In genomic region chr1:81250068-81250467, GRCm38 (mm10) we compare ENCODE assay signal across 26 mouse cellular contexts.
DNase-seq lines count a peak whose midpoint lies in the region; ATAC-seq and TF ChIP-seq lines count a peak whose summit lies in the region.
"Had no signal": no experiment of that assay in that cellular context is flagged by ENCODE, and none has a peak within 500 bp of the region (broad histone marks: within the 10 kb centered on the region; RNA-seq: fewer than 3 reads in every experiment).

No protein-coding gene starts in this region.

- in situ Hi-C loops in CH12.LX (cut with MboI; ENCODE audit: low pct_ligation_motif_present, low pct_unique_long_range_greater_than_20kb, low sequenced_read_pairs): loop anchor here (25.0 kb wide), 1 partner anchor 413 kb away; no protein-coding TSS in a partner anchor

- H3ac ChIP-seq in C2C12 (ENCODE audit: control insufficient read depth, insufficient read length, low read depth): no peak overlapping the region

- peaks cover 5 to 11% of the 10 kb centered on the region in 2 experiments; a peak in 3 of 4 replicates for H3K4me1 ChIP-seq in CH12.LX (ENCODE audit: control insufficient read depth in 1 of 2, insufficient read depth in 2 of 2)
- H3K4me1 ChIP-seq in liver, postnatal 0 days (ENCODE audit: insufficient read depth): no peaks in the 10 kb centered on the region
- H3K4me1 ChIP-seq: embryonic facial prominence, embryonic 13.5 days; embryonic facial prominence, embryonic 15.5 days had no signal

- TF ChIP-seq EP300 in CH12.LX (IDR thresholded peaks at IDR 0.05; ENCODE audit: low read length): peak; percentile 71
- TF ChIP-seq EP300 in liver, postnatal 0 days (IDR thresholded peaks at IDR 0.05; ENCODE audit: low read depth): no peak

- no peak overlapping the region for H3K27ac ChIP-seq in CH12.LX (ENCODE audit: insufficient read depth, low read depth)
- H3K27ac ChIP-seq in liver, postnatal 0 days (ENCODE audit: low read depth): no peak overlapping the region
- H3K27ac ChIP-seq: embryonic facial prominence, embryonic 13.5 days; embryonic facial prominence, embryonic 15.5 days; forebrain, embryonic 10.5 days; forebrain, embryonic 12.5 days had no signal

- H3K36me3 ChIP-seq in C2C12 (ENCODE audit: control insufficient read depth, insufficient read depth) (no peaks in the 10 kb centered on the region), CH12.LX (replicated peaks in 1 of 2; ENCODE audit: control insufficient read depth in 1 of 2, insufficient read depth in 1 of 2, low read length in 1 of 2) (no peaks in the 10 kb centered on the region)
- no peaks in the 10 kb centered on the region for H3K36me3 ChIP-seq in liver, postnatal 0 days (replicated peaks; ENCODE audit: insufficient read depth, low read length)
- H3K36me3 ChIP-seq: embryonic facial prominence, embryonic 13.5 days; embryonic facial prominence, embryonic 15.5 days; forebrain, embryonic 10.5 days; forebrain, embryonic 12.5 days had no signal

- H3K4me2 ChIP-seq in CH12.LX (ENCODE audit: insufficient read depth, low read depth, poor library complexity, severe bottlenecking): peak overlapping the region; percentile 24; the same call in 1 of the 2 replicates
- no peak overlapping the region for H3K4me2 ChIP-seq in liver, postnatal 0 days (ENCODE audit: low read depth, low read length)
- H3K4me2 ChIP-seq: embryonic facial prominence, embryonic 13.5 days; embryonic facial prominence, embryonic 15.5 days; forebrain, embryonic 12.5 days had no signal

- WGBS in liver, postnatal 0 days (ENCODE audit: insufficient replicate concordance): 82% methylated on average over 11 of the region's 11 CpGs

- dilution Hi-C loops in CH12.LX (cut with MboI; ENCODE audit: extremely low pct_ligation_motif_present, extremely low pct_unique_long_range_greater_than_20kb, low sequenced_read_pairs): no loop called here

- intact Hi-C loops in heart, postnatal 25 days (cut with DNase I): no loop called here

- no peaks in the 10 kb centered on the region for H3K27me3 ChIP-seq in C2C12 (ENCODE audit: control insufficient read depth, insufficient read depth, insufficient read length)
- H3K27me3 ChIP-seq in CH12.LX (replicated peaks): peaks cover 2% of the 10 kb centered on the region
- no peaks in the 10 kb centered on the region for H3K27me3 ChIP-seq in liver, postnatal 0 days (ENCODE audit: insufficient read depth, low read length)
- H3K27me3 ChIP-seq: embryonic facial prominence, embryonic 13.5 days; embryonic facial prominence, embryonic 15.5 days; forebrain, embryonic 12.5 days had no signal

- no peak overlapping the region for H3K9ac ChIP-seq in CH12.LX (ENCODE audit: insufficient read depth, low read depth)
- no peak overlapping the region for H3K9ac ChIP-seq in liver, postnatal 0 days (replicated peaks)
- H3K9ac ChIP-seq: embryonic facial prominence, embryonic 13.5 days; embryonic facial prominence, embryonic 15.5 days; forebrain, embryonic 12.5 days had no signal

- no peaks in the 10 kb centered on the region for H3K79me3 ChIP-seq in C2C12 (ENCODE audit: low read depth)

- TF ChIP-seq POLR2A in CH12.LX (IDR thresholded peaks at IDR 0.05; ENCODE audit: low read depth, low read length): no peak

- DNase-seq in 3134 (ENCODE audit: extremely low read depth, insufficient read length, low spot score) (peak; percentile 64), CH12.LX (ENCODE audit: extremely low read depth) (peak; percentile 84), MN1 (ENCODE audit: low spot score) (no peak)
- DNase-seq in induced T-regulatory cell, adult 2 months (ENCODE audit: low read depth): peak; percentile 9
- DNase-seq in right cerebral cortex, postnatal 14 days: no peak
- no peak for DNase-seq in heart, postnatal 25 days (ENCODE audit: low spot score)
- DNase-seq in liver, postnatal 0 days: no peak
- DNase-seq: adrenal gland, adult 2 months; adrenal gland, postnatal 10 days; adrenal gland, postnatal 25 days; B cell, adult 2 months; cerebellum, adult 11 months; cerebellum, adult 18-20 months; cerebellum, adult 9-10 months; cerebellum, postnatal 10 days; cerebellum, postnatal 36 days; embryo, embryonic 11 days had no signal

- H3K9me3 ChIP-seq in CH12.LX (replicated peaks; ENCODE audit: low read length): no peaks in the 10 kb centered on the region
- no peaks in the 10 kb centered on the region for H3K9me3 ChIP-seq in liver, postnatal 0 days (ENCODE audit: low read length)
- H3K9me3 ChIP-seq: embryonic facial prominence, embryonic 13.5 days; embryonic facial prominence, embryonic 15.5 days; forebrain, embryonic 10.5 days; forebrain, embryonic 12.5 days had no signal

- no peak for ATAC-seq in liver, postnatal 0 days
- ATAC-seq: CD4-positive, CD25-positive, alpha-beta regulatory T cell, adult 4 months; forebrain, embryonic 14.5 days; forebrain, embryonic 16.5 days had no signal

- H3K79me2 ChIP-seq in C2C12 (ENCODE audit: control insufficient read depth, insufficient read depth): no peaks in the 10 kb centered on the region
- no peaks in the 10 kb centered on the region for H3K79me2 ChIP-seq in CH12.LX (replicated peaks; ENCODE audit: control insufficient read depth, extremely low read depth, insufficient read depth, poor library complexity, severe bottlenecking)

- no peak for TF ChIP-seq RAD21 in CH12.LX (IDR thresholded peaks at IDR 0.05; ENCODE audit: low read depth, low read length)

- H3K4me3 ChIP-seq in C2C12 (ENCODE audit: insufficient read depth, poor library complexity, severe bottlenecking) (no peak overlapping the region), CH12.LX (replicated peaks in 1 of 3; ENCODE audit: low read depth in 2 of 3, low read length in 2 of 3, poor library complexity in 1 of 3) (no peak overlapping the region)
- no peak overlapping the region for H3K4me3 ChIP-seq in liver, postnatal 0 days (ENCODE audit: low read depth, low read length)
- H3K4me3 ChIP-seq: embryonic facial prominence, embryonic 13.5 days; embryonic facial prominence, embryonic 15.5 days; erythroblast, embryonic 14.5 days; forebrain, embryonic 10.5 days; forebrain, embryonic 12.5 days had no signal

- TF ChIP-seq CTCF in C2C12 (IDR thresholded peaks at IDR 0.05; ENCODE audit: control insufficient read depth, insufficient read depth, insufficient read length) (no peak), CH12.LX (conservative IDR thresholded peaks at IDR 0.05 in 1 of 2, IDR thresholded peaks at IDR 0.05 in 1 of 2; ENCODE audit: low read depth in 2 of 2, low read length in 2 of 2) (no peak)
- no peak for TF ChIP-seq CTCF in liver, postnatal 0 days (IDR thresholded peaks at IDR 0.05; ENCODE audit: low read depth)

TF ChIP-seq in C2C12, 6 proteins besides CTCF, POLR2A, EP300 and RAD21:
- TF ChIP-seq USF1 (IDR thresholded peaks at IDR 0.05; ENCODE audit: low read depth) (no peak), FOSL1 (IDR thresholded peaks at IDR 0.05; ENCODE audit: insufficient read depth, low read length, poor library complexity, severe bottlenecking) (no peak), MAX (IDR thresholded peaks at IDR 0.05) (peak; percentile 76), CEBPB (IDR thresholded peaks at IDR 0.05; ENCODE audit: low read depth) (no peak), MYOG (IDR thresholded peaks at IDR 0.05; ENCODE audit: control insufficient read depth, extremely low read depth, insufficient read length) (no peak)
TF ChIP-seq in C2C12: peak in this region for 1.

TF ChIP-seq in CH12.LX, 34 proteins besides CTCF, POLR2A, EP300 and RAD21 (continues in another document):
- no peak for TF ChIP-seq CHD1 (IDR thresholded peaks at IDR 0.05; ENCODE audit: low read depth, low read length)
- no peak for TF ChIP-seq USF1 (IDR thresholded peaks at IDR 0.05; ENCODE audit: low read depth, low read length)
- TF ChIP-seq PAX5 (IDR thresholded peaks at IDR 0.05; ENCODE audit: low read length): no peak
- TF ChIP-seq SIN3A (IDR thresholded peaks at IDR 0.05; ENCODE audit: low read length): no peak
- peak; percentile 93 for TF ChIP-seq BHLHE40 (IDR thresholded peaks at IDR 0.05; ENCODE audit: low read depth, low read length)
- TF ChIP-seq GABPA (IDR thresholded peaks at IDR 0.05; ENCODE audit: insufficient replicate concordance, low read depth, low read length): no peak
- TF ChIP-seq NRF1 (IDR thresholded peaks at IDR 0.05; ENCODE audit: low read depth, low read length): no peak
- no peak for TF ChIP-seq ELF1 (IDR thresholded peaks at IDR 0.05; ENCODE audit: low read depth, low read length)
- TF ChIP-seq UBTF (IDR thresholded peaks at IDR 0.05; ENCODE audit: low read depth, low read length): no peak
- TF ChIP-seq MXI1 (IDR thresholded peaks at IDR 0.05; ENCODE audit: low read depth, low read length): no peak
- TF ChIP-seq KAT2A (IDR thresholded peaks at IDR 0.05; ENCODE audit: insufficient replicate concordance, low read length): no peak
- TF ChIP-seq TCF12 (IDR thresholded peaks at IDR 0.05; ENCODE audit: low read depth, low read length): peak; percentile 45; the same call in 1 of the 2 replicates
- TF ChIP-seq IRF4 (IDR thresholded peaks at IDR 0.05; ENCODE audit: low read depth, low read length): peak; percentile 91
- TF ChIP-seq MYC (IDR thresholded peaks at IDR 0.05; ENCODE audit: low read depth, low read length): peak; percentile 87
- no peak for TF ChIP-seq ZNF384 (IDR thresholded peaks at IDR 0.05; ENCODE audit: low read depth, low read length)
- TF ChIP-seq ETS1 (conservative IDR thresholded peaks at IDR 0.05; ENCODE audit: low read depth, low read length): peak; percentile 67
- TF ChIP-seq CHD2 (IDR thresholded peaks at IDR 0.05; ENCODE audit: low read length): no peak
- no peak for TF ChIP-seq SMC3 (IDR thresholded peaks at IDR 0.05; ENCODE audit: low read depth, low read length)
- 0 out of 2 replicates have a peak, but pooled peaks have one; percentile 62 for TF ChIP-seq MAFK (IDR thresholded peaks at IDR 0.05; ENCODE audit: insufficient replicate concordance, low read length)
- 0 out of 2 replicates have a peak, but pooled peaks have one; percentile 37 for TF ChIP-seq RCOR1 (conservative IDR thresholded peaks at IDR 0.05; ENCODE audit: low read depth, low read length)
- TF ChIP-seq ZC3H11A (IDR thresholded peaks at IDR 0.05; ENCODE audit: low read depth, low read length): no peak
- no peak for TF ChIP-seq MAZ (IDR thresholded peaks at IDR 0.05; ENCODE audit: low read depth, low read length)
- no peak for TF ChIP-seq TBP (conservative IDR thresholded peaks at IDR 0.05; ENCODE audit: low read depth, low read length)
- no peak for TF ChIP-seq NELFE (IDR thresholded peaks at IDR 0.05; ENCODE audit: low read depth, low read length)
- TF ChIP-seq JUND (conservative IDR thresholded peaks at IDR 0.05; ENCODE audit: low read depth, low read length): peak; percentile 59
- TF ChIP-seq HCFC1 (IDR thresholded peaks at IDR 0.05; ENCODE audit: low read depth, low read length): no peak
- TF ChIP-seq JUN (IDR thresholded peaks at IDR 0.05; ENCODE audit: insufficient read depth, low read depth, low read length): peak; percentile 36; the same call in 1 of the 2 replicates
- no peak for TF ChIP-seq POLR2AphosphoS2 (IDR thresholded peaks at IDR 0.05; ENCODE audit: low read depth, low read length)
- TF ChIP-seq E2F4 (IDR thresholded peaks at IDR 0.05; ENCODE audit: insufficient replicate concordance, low read depth, low read length): no peak

Comparison
In these comparisons a context has a peak if more than half of its experiments do, and no peak if none do; other contexts are left out.
1. DNase-seq: peak in 3134 (single experiment), CH12.LX (single experiment) and induced T-regulatory cell, adult 2 months (single experiment); none in MN1 (single experiment), right cerebral cortex, postnatal 14 days (single experiment), heart, postnatal 25 days (single experiment) and liver, postnatal 0 days (single experiment).